Mouse (Mus musculus) lung, embryonic 14.5 days (tissue): ENCODE data around the gene Shank2. TPM values are rescaled to one million over a fixed set of nuclear protein-coding genes. Genes with fewer than 3 reads are reported as not detected.
A peak's percentile ranks its signal among the peaks of the same experiment; 100 is the strongest.

Source experiments
- ATAC-seq: fragments of 200-750 bp; cut with Nextera tagmentation; 2 replicates; pipeline ENCODE4 v1.8.0; 2017; ENCODE audit warnings: mild to moderate bottlenecking, moderate TSS enrichment, moderate library complexity; ENCODE audit not compliant: insufficient read depth
- DNase-seq: peaks from one replicate; pipeline ENCODE4 v3.0.0-alpha.2; 2015
- H3K27ac ChIP-seq: fragments of 300-500 bp; sonication (generic); 2 replicates; pipeline ENCODE4 v1.5.1; 2014; ENCODE audit warnings: low read depth, mild to moderate bottlenecking, moderate library complexity
- H3K27me3 ChIP-seq: fragments of 300-500 bp; sonication (generic); 2 replicates; pipeline ENCODE4 v1.6.1; 2014; ENCODE audit warnings: low read length, control low read depth; ENCODE audit not compliant: insufficient read depth
- H3K36me3 ChIP-seq: fragments of 300-500 bp; sonication (generic); 2 replicates; pipeline ENCODE4 v1.6.1; 2014; ENCODE audit warnings: control low read depth; ENCODE audit not compliant: insufficient read depth
- H3K4me1 ChIP-seq: fragments of 300-500 bp; sonication (generic); 2 replicates; pipeline ENCODE4 v1.6.1; 2014; ENCODE audit warnings: antibody characterized with exemption, control low read depth; ENCODE audit not compliant: insufficient read depth
- H3K4me2 ChIP-seq: fragments of 300-500 bp; sonication (generic); 2 replicates; pipeline ENCODE4 v1.6.1; 2014; ENCODE audit warnings: mild to moderate bottlenecking
- H3K4me3 ChIP-seq: fragments of 300-500 bp; sonication (generic); 2 replicates; pipeline ENCODE4 v1.5.1; 2014; ENCODE audit warnings: low read depth, low read length
- H3K9ac ChIP-seq: fragments of 300-500 bp; sonication (generic); 2 replicates; pipeline ENCODE4 v1.6.1; 2014
- H3K9me3 ChIP-seq: fragments of 300-500 bp; sonication (generic); 2 replicates; pipeline ENCODE4 v1.6.1; 2016; ENCODE audit warnings: low read depth, low read length, control low read depth
- CTCF ChIP-seq: IDR thresholded peaks from 2 replicates; pipeline ENCODE4 v1.5.1; 2016; ENCODE audit warnings: antibody characterized with exemption, low read depth
- WGBS: fragments of 180-500 bp; shearing (Covaris S2); extraction: QIAGEN DNeasy Blood & Tissue Kit; methylation state at CpG from one replicate; pipeline ENCODE4 v1.1.7; 2014; 5-methylcytosine and 5-hydroxymethylcytosine counted together
- polyA plus RNA-seq: library from polyadenylated mRNA; unstranded; fragments of >200 nt; fragmentation: Nextera tagmentation; extraction: Ambion mirVana; gene quantifications from 2 replicates; pipeline ENCODE4 v1.2.1, GENCODE M21; 2014

The Shank2 gene
- polyA plus RNA-seq, 1 experiment from 2014 or later, result 2.1 TPM

DNA sequence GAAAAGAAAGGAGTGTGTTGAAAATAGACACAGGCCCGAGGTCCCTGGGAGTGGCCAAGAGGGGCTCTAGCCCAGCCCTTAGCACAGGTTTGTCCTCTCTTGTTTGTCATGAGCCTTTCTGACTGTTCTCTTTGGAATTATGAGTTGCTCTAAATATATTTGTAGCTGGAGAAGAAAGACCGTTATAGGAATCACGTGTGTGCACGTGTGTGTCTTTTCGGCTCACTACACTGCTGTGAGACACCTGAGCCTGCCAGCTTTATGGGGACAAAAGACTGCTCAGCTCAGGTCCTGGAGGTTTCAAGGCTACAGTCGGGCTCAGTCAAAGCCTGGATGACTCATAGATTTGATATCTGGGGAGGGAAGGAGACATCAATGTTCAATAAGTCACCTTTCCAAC, 323.1 kb downstream of the Shank2 start:
- no peaks in the 10 kb centered on the region for H3K27me3 ChIP-seq
- 78% methylated on average over 6 of the region's 6 CpGs for WGBS
- H3K36me3 ChIP-seq, result no peaks in the 10 kb centered on the region
- no peak overlapping the region for H3K9ac ChIP-seq
- DNase-seq (no peak), ATAC-seq (no peak)
- H3K27ac ChIP-seq, result no peak overlapping the region
- no peak for TF ChIP-seq CTCF
- H3K4me1 ChIP-seq, result no peaks in the 10 kb centered on the region
- H3K4me3 ChIP-seq, result no peak overlapping the region
- no peak overlapping the region for H3K4me2 ChIP-seq
- H3K9me3 ChIP-seq, result no peaks in the 10 kb centered on the region

DNA sequence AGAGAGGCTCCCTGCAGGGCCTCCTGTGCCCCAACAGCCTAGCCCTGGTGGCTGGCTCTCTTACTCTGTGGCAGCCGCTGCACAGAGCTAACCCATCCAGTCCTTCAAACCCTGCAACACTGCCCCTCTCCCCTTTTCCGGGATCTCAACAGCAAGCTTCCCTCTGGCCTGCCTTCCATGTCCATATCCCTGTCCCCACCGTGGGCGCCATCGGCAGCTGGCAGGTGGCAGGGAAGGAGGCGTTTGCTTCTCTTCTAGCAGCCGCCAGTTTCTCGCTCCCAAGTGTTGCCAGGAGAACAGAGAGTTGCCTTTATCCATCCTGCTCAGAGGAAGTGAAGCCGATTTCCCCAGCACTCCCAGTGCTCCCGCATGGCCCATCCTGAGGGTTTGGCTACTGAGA, 323.9 kb downstream of the Shank2 start:
- Histone ChIP-seq H3K4me3 (no peak overlapping the region), H3K9me3 (no peaks in the 10 kb centered on the region), H3K36me3 (no peaks in the 10 kb centered on the region), H3K27me3 (no peaks in the 10 kb centered on the region), H3K4me2 (no peak overlapping the region), H3K4me1 (no peaks in the 10 kb centered on the region), H3K27ac (no peak overlapping the region), H3K9ac (no peak overlapping the region)
- ATAC-seq (no peak), DNase-seq (no peak)
- TF ChIP-seq CTCF, result no peak
- 85% methylated on average over 10 of the region's 10 CpGs for WGBS

DNA sequence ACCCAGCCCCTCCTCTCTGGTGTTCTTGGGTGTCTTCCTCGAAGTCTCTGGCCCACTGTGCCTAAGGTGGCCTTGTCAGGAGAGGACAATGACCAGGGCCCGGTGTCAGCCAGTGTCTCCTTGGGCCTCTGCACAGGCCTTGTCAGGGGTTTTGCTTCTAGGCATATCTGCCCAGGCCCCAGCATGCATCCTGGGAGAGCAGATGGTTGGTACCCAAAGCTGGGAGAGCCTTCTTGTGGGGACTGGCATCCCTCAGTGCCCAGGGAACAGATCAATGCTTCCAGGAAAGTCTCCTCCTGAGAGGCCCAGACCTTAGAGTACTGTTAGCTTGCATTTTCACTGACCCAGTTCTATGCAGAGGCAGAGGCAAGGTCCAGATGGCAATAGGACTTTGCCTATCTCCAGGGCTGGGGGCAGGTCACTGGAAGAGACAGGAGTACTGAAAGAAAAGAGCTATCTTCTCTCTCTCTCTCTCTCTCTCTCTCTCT, 327.7 kb downstream of the Shank2 start:
- 66% methylated on average over 2 of the region's 2 CpGs for WGBS
- ATAC-seq (no peak), DNase-seq (no peak)
- Histone ChIP-seq H3K4me1 (no peaks in the 10 kb centered on the region), H3K36me3 (no peaks in the 10 kb centered on the region), H3K27ac (no peak overlapping the region), H3K9me3 (no peaks in the 10 kb centered on the region), H3K27me3 (no peaks in the 10 kb centered on the region), H3K4me3 (no peak overlapping the region), H3K9ac (no peak overlapping the region), H3K4me2 (no peak overlapping the region)
- TF ChIP-seq CTCF, result no peak

DNA sequence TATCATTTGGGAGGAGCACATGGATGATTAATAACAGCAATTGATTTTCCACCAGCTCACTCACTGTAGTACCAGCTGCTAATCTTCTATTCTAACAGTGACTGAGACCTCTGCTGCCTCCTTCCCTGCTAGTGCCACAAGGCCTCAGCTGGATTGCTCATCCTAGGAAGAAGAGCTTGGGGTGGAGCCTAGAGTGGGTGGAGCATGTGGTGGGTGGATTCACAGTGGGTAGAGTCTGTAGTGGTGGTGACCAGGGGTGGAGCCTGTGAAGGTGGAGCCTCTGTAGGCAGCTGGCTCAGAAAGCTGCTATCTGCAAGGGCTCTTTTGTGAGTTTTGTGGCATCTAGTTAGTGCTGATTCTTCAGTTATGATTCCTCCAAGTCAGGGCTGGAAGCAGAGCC, 334.9 kb downstream of the Shank2 start:
- no peak for ATAC-seq

DNA sequence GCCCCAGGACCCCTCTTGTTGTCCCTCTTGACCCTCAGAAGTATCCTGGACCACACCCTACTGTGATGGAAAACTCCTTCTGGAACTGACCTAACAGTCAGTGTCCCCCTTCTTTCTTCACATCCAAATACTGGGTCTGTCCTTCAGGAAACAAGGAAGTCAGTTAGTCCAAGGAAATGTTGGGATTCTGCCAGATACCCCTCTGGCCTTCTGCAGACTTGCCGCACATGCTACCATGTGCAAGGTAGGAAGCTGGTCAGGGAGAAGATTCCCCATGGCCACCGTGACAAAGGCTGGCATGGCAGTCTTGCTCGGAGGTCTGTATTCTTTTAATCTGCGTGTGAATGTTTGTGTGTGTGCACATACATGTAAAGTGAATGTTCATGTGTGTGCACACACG, 337.0 kb downstream of the Shank2 start:
- Histone ChIP-seq H3K4me2 (no peak overlapping the region), H3K4me1 (no peaks in the 10 kb centered on the region), H3K9ac (no peak overlapping the region), H3K27me3 (no peaks in the 10 kb centered on the region), H3K27ac (no peak overlapping the region), H3K4me3 (no peak overlapping the region), H3K36me3 (no peaks in the 10 kb centered on the region), H3K9me3 (no peaks in the 10 kb centered on the region)
- 88% methylated on average over 5 of the region's 5 CpGs for whole genome bisulfite sequencing
- no peak for TF ChIP-seq CTCF
- ATAC-seq (no peak), DNase-seq (no peak)

More for the DNA sequence above, 334.9 kb downstream of the Shank2 start:
- DNase-seq, result peak; percentile 1
- no peak for TF ChIP-seq CTCF
- H3K9ac ChIP-seq, result no peak overlapping the region
- no peaks in the 10 kb centered on the region for H3K4me1 ChIP-seq
- H3K36me3 ChIP-seq, result no peaks in the 10 kb centered on the region
- H3K27me3 ChIP-seq, result no peaks in the 10 kb centered on the region
- H3K9me3 ChIP-seq, result no peaks in the 10 kb centered on the region
- no peak overlapping the region for H3K27ac ChIP-seq
- no peak overlapping the region for H3K4me2 ChIP-seq
- no peak overlapping the region for H3K4me3 ChIP-seq

DNA sequence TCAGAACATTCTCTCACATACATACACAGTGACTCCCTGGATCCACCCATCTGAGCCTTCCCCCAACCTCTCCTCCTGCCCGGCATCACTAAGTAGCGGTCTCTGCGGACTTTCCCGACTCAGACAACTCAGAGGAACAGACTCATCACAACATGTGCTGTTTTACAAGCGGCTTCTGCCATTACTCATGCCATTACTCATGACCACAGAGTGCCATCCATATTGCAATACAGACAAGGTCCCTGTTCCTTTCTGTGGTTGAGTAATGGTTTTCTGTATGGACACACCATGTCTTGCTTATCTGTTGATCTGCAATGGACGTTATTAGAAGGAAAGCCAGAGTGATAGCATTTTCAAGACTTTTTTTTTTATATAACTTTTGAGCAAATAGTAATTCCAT, 338.6 kb downstream of the Shank2 start:
- no peaks in the 10 kb centered on the region for H3K4me1 ChIP-seq
- no peak overlapping the region for H3K27ac ChIP-seq
- no peak overlapping the region for H3K4me3 ChIP-seq
- DNase-seq (no peak), ATAC-seq (no peak)
- no peaks in the 10 kb centered on the region for H3K9me3 ChIP-seq
- no peaks in the 10 kb centered on the region for H3K27me3 ChIP-seq
- no peak overlapping the region for H3K4me2 ChIP-seq
- TF ChIP-seq CTCF, result no peak
- 78% methylated on average over 6 of the region's 6 CpGs for WGBS
- no peaks in the 10 kb centered on the region for H3K36me3 ChIP-seq
- no peak overlapping the region for H3K9ac ChIP-seq

DNA sequence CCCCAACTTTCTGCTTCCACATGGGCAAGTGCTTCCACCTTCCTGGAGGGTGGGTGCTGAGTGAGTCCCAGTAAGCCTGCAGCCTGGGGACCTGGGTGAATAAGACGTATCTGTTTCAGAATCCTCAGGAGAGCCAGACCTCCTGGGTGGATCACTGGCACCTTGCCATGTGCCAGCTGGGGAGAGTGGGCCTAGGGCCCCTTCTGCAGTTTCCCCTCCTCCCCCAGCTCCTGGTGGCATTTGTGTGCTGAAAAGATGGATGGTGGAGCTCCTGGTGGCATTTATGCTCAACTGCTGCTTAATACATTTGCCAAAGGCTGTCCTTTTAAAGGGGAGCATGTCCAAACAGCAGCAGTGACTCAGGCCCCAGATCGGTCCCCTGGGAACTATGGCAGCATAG, 364.4 kb downstream of the Shank2 start:
- no peaks in the 10 kb centered on the region for H3K27me3 ChIP-seq
- no peak overlapping the region for H3K9ac ChIP-seq
- no peaks in the 10 kb centered on the region for H3K9me3 ChIP-seq
- TF ChIP-seq CTCF, result no peak
- 65% methylated on average over 2 of the region's 2 CpGs for WGBS
- no peak overlapping the region for H3K4me2 ChIP-seq
- no peak overlapping the region for H3K27ac ChIP-seq
- H3K4me1 ChIP-seq, result no peaks in the 10 kb centered on the region
- H3K36me3 ChIP-seq, result no peaks in the 10 kb centered on the region
- no peak overlapping the region for H3K4me3 ChIP-seq
- DNase-seq (no peak), ATAC-seq (no peak)

DNA sequence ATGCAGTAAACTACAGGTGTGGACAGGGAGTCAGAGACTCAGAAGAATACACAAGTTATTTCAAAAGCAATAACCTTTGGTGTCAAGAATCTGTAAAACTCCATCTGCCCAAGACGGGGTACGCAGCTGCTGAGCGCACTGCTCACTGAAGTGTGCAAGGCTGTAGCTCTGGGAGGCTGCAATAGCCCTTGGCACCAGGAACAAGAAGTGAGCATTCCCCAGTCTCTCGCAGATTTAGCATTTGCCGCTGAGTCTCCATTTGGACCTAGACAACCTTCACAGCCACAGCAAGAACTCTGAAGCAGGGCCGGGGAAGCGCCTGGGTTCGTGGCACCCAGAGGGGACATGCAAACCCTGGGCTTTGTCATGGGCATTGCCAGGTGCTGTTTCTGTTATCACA, 371.3 kb downstream of the Shank2 start:
- Histone ChIP-seq H3K9me3 (no peaks in the 10 kb centered on the region), H3K36me3 (no peaks in the 10 kb centered on the region), H3K27ac (no peak overlapping the region), H3K4me1 (no peaks in the 10 kb centered on the region), H3K4me3 (no peak overlapping the region), H3K27me3 (no peaks in the 10 kb centered on the region), H3K4me2 (no peak overlapping the region), H3K9ac (no peak overlapping the region)
- DNase-seq (no peak), ATAC-seq (no peak)
- 88% methylated on average over 8 of the region's 8 CpGs for WGBS
- TF ChIP-seq CTCF, result no peak
